Mouse (Mus musculus) embryo, embryonic 11 days (tissue): ENCODE data around the gene Glis3.

Source experiments
- DNase-seq: peaks from one replicate; pipeline ENCODE4 v3.0.0-alpha.2; 2015

The Glis3 gene

DNA sequence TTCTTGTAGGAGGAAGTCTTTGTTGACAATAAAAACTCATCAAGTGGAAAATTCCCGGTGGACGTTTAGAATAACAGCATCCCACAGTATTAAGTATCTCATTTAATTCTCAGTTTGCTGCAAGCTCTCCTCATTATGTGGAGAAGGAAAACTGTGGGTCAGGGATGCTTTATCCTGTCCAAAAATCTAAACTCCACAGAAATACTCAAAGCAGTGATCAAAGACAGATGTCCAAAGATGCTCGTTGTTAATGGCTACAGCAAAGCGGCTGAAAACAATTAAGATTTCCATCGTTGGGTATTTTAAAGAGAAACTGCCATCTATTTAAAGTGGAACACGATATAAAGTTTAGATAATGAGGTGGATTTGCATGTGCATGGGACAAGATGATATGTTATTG, 454.2 kb downstream of the Glis3 start:
- DNase-seq = peak; percentile 13

DNA sequence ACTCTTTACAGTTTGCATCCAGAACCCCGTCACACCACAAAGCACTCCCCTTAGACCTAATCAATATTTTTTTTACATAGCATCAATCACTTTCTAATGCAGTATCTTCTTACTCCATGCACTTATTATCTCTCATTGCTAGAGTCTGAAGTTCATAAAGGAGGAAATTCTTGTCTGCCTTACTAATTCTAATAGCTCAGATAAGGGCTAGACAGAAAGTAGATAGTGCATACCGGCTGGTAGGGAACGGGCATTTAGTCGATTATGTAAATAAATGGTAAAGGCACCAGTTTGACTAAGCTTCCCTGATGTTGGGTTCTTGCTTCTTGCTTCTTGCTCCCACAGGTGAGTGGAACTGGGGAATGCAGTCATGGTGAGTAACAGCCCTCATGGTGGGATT, 468.2 kb downstream of the Glis3 start:
- no peak for DNase-seq
